Mouse (Mus musculus): ENCODE results near the gene Serp1.
"Not testable (repeated sequence)": the region's sequence is repeated elsewhere in the genome, so short reads cannot be mapped to it uniquely, and the experiment has no call there.

The Serp1 gene

DNA sequence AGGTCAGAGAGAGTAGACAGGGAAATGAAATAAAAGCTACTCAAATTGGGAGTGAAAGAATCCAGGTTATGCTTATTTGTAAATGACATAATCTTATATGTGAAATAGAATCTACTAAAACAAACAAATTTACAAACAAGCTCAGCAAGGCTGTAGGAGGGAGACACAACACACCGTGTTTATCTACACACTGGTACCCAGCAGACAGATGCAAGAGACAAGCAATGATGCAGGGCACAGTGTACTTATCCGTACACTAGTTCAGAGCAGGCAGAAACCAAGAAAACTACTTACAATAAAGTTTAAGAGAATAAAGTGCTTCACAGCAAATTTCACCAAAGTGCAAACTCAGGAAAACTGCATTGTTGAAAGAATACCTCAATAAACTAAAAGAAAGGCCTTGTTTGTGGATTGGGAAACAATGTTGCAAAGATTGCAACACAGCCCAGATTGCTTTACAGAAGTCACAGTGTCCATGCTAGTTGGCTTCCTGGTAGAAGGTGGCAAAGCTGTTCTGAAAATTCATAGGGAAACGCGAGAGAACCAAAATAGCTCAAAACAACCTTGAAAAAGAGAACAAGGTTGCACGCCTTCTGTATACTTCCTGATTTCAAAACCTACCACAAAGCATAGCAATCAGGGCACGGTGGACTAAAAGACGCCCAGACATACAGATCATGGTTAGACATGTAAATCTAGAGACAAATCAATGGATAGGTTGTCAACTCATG is 17.5 kb downstream of the Serp1 start:
- no peak for DNase-seq (ENCODE audit: low spot score in 2 of 2)

DNA sequence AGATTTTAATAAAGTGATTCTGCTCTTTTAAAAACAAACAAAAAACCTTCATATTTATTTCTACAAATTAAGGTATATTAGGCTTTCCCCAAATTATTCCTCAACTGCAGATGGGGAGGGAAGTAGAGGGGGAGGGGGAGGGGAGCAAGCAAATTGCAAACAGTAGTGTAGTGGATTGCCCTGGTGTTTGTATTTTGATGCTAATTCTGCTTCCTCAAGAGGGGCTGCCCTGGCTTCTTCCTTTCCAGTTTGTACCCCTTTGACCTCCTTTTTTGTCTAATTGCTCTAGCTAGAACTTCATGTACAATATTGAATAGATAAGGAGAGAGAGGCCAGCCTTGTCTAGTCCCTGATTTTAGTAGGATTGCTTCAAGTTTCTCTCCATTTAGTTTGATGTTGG is 21.0 kb downstream of the Serp1 start:
- DNase-seq (ENCODE audit: low spot score in 2 of 2) = no peak

DNA sequence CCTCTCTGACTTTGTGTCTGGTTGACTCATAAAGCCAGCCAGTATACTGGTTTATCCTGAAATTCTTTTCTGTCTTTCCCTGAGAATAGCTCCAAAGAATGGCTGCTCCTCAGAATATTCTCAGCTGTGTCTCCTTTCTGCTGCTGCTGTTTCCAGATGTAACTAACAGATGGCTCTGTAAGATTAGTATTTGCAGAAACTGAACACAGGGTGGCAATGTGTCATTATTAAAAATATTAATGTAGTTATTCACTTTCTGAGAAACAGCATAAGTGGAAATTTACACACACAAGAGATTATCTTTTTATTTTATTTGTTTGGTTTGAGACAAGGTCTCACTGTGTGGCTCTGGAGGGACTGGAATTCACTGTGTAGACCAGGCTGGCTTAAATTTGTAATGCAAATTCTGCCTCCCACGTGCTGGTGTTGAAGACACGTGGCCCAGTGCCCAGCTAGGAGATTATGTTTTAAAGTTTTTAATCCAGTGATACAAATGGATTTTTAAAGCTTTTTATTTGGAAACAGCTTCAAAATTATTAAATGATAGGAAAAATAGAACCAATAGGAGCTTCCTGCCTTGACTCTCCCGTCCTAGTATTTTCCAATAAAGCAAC is 21.9 kb downstream of the Serp1 start:
- DNase-seq (ENCODE audit: low spot score in 2 of 2) = no peak

DNA sequence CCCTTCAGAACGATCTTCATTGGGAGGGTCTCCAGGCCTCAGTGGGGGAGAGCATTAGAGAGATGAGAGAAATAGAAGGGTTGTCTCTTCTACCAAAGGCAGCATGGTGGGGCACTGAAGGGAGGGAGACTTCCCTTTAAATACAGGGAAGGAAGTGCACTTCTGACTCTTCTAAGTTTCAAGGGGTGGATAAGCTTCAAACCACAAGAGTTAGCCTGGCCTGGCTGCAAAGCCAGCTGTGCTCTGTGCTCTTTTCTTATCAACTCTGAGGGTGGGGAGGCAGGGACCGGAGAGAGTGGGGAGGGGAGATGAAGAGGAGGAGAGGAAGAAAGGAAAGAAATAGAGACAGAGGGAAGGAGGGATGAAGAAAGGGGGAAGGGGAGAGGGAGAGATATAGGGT is 23.7 kb downstream of the Serp1 start:
- peak in 1 of 2 experiments; percentile 27 for DNase-seq (ENCODE audit: low spot score in 2 of 2)

DNA sequence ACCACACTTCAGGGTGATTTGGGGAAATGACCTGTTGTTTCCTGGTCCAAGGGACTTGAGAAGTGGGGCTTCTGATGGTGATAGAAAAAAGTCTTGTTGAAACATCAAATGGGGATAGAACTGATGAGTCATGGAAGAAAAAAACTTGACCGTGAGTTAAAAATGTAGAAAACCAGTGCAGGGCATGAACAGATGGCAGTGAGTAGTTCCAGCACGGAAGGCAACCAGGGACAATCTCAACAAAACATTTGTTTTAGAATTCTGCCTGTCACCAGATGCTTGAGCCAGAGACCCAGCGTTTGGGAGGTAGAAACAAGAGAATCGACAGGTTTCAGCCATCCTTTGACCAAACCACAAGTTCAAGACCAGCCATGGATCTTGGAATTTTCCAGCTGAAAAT is 32.1 kb downstream of the Serp1 start:
- DNase-seq (ENCODE audit: low spot score in 2 of 2) = no peak

DNA sequence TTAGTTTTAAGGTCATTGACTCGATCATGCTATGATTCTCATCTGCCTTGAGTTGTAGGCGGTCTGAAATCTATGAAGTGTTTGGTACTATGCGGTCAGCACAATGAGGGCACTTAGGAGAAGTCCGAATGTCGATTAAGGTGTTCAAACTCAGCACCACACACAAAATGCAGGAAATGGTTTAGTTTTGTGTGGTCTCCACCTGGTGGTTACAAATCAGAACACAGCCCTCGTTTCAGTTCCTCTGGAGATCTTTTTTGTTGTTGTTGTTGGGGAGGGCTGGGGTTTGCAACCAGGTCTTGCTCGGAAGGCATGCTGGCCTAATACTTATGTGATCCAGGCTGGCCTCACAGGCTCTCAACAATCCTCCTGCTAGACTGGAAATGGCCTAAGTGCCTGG is 34.9 kb downstream of the Serp1 start:
- DNase-seq (ENCODE audit: low spot score in 2 of 2) = no peak

DNA sequence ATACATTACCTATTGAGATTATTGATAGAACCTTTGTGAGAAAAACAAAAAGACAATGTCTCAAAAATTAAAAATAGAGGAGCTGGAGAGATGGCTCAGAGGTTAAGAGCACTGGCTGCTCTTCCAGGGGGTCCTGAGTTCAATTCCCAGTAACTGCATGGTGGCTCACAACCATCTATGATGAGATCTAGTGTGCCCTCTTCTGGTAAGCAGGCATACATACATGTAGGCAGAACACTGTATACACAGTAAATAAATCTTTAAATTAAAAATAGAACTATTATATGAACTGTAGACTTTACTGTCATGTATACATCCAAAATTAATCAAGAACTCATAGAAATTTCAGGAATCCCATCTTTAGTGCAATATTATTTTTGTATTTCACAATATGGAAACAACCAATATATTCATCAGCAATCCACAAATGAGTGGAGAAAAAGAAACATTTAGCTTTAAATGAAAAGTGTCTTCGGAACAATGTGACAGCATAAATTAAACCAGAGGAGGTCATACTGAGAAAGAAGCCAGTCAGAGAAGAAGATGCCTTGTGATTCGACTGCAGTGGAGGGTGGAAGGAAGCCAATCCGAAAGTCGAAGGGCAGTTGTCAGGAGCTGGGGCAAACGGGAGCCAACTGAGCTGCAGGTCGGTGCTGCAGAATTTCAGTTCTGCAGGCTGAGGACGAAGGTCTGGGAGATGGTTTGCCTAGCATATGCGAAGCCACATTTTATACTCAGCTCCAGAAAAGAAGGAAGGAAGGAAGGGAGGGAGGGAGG is 37.5 kb downstream of the Serp1 start:
- no peak for DNase-seq (ENCODE audit: low spot score in 2 of 2)

DNA sequence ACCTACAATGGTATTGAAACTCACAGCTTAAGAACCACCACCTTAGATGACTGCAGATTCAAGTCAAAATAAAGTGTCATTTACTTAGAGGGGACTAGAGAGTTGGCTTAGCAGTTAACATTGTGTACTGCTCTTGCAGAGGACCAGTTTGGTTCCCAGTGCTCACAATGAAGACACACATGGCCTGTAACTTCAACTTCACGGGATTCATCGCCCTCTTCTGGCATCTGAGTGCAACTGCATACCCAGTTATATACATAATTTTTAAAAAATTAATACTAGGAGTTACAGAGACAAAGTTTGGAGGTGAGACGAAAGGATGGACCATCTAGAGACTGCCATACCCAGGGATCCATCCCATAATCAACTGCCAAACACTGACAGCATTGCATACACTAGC is 38.6 kb downstream of the Serp1 start:
- DNase-seq (ENCODE audit: low spot score in 2 of 2) = no peak

DNA sequence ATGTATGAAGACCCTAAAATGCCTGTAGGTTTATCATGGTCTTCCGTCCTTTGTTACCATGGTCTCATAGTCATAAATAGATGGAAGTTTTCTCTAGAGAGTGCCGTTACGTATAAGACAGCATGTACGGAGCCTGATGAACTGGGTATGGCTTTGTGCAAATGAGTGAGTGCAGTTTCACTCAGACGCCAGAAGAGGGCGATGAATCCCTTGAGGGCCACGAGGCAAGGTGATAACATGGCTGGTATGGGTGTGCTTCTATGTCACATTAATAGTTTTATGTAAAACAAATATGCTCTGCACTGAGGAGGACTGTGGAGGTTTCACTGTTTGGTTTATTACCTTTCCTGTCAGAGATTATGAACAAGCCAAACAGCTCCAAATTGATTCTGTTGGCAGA is 39.8 kb downstream of the Serp1 start:
- DNase-seq (ENCODE audit: low spot score in 2 of 2) = no peak

DNA sequence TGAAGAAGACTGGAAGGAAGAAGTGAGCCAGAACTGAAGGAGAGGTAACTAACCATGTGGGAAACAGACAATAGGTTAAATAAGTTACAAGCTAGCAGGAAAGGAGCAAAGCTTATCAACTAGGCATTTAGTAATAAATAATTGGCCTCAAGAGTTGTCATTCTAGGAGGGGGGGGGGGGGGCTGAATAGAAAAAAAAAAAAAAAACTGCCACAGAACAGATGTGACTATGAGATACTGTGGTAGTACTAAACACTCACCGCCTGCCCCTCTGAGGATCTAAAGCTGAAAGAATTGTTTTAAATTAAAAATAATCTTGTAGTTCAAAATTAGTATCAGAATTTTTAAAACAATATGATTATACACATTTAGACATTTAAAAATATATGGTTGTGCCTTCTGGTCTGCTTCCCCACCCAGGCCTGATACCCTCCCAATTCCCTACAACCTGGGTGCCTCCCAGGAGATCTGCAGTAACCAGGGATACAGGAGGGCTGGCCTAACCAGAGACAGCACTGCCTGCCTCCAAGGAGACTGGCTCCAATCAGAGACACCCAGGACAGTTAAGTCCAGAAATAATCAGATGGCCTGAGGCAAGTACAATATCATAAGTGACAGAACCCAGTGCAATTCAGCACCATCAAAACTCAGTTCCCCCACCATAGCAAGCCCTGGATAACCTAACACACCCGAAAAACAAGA is 46.8 kb downstream of the Serp1 start:
- DNase-seq (ENCODE audit: low spot score in 2 of 2) = no peak

DNA sequence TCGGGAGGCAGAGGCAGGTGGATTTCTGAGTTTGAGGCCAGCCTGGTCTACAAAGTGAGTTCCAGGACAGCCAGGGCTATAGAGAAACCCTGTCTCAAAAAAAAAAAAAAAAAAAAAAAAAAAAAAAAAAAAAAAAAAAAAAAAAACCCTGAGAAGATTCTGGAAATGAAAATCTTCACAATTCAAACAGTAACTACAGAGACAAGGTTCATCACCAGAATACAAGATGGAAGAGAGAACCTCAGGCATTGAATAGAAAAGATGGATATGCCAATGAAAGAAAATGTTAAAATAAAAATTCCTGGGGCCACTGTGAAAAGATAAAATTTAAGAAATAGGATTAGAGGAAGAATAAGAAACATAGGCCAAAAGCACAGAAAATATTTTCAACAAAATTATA is 50.4 kb downstream of the Serp1 start:
- not testable (repeated sequence) for DNase-seq (ENCODE audit: low spot score in 2 of 2)
